Mouse (Mus musculus): ENCODE results near the gene Hoxd12. TPM values are rescaled to one million over a fixed set of nuclear protein-coding genes. Genes with fewer than 3 reads are reported as not detected.
A peak's percentile ranks its signal among the peaks of the same experiment; 100 is the strongest.

The Hoxd12 gene
- polyA plus RNA-seq, 1 experiment from 2014 or later = 0.49 TPM

DNA sequence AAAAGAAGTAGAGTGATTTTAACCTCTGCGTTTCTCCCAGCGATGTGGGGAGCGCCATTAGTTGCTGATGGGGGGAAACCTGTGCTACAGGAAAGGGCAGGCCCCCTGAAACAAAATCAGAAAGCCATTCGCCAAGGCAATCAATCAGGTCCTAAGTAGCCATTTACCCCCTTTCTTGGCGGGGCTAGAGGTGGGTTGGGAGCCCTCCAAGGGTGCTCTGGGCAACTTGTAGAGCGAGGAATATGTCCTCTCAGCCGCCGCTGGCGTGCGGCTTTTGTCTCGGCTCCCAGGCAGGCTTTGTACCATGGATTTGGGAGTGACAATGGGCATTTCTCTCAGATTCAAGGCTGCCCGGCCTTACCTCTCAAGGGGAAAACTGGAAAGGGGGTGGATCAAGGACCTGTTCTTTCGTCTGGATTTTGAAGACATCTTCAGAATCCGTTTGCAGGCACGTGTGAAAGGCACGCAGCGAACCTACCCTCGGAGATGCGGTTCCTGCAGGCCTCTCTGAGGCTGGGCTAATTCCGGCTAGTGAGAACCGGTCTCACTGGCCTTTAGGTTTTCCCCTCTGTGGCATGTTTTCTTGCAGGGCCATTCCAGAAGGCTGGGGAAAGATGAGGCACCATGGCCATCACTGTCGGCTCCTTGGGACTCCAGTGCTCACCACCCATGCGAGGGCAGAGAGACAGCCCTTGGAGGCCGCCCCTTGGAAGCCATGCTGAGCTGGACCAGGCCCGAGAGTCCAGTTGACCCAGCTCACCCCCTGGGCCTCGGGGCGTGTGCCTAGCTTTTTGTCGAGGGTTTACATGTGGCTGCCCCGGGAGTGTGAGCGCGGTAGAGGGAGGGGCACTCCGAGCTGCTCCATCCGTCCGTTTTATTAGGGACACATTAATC, 21.9 kb downstream of the Hoxd12 start:
- Histone ChIP-seq H3K9ac (ENCODE audit: low read depth, low read length) (no peak overlapping the region), H3K4me3 (ENCODE audit: low read depth, low read length) (no peak overlapping the region), H3K4me1 (replicated peaks; ENCODE audit: control insufficient read depth, insufficient read depth, low read length) (no peaks in the 10 kb centered on the region), H3K27ac (ENCODE audit: low read depth, low read length) (no peak overlapping the region), H3K4me2 (no peak overlapping the region), H3K36me3 (ENCODE audit: control insufficient read depth, insufficient read depth, low read length) (no peaks in the 10 kb centered on the region), H3K9me3 (ENCODE audit: control insufficient read depth, low read length) (no peaks in the 10 kb centered on the region), H3K27me3 (replicated peaks; ENCODE audit: control insufficient read depth, insufficient read depth, low read length) (peaks cover 100% of the 10 kb centered on the region)
- ATAC-seq (replicated peaks; ENCODE audit: low FRiP score) (no peak), DNase-seq (ENCODE audit: low spot score) (peak; percentile 40)
- 4% methylated on average over 34 of the region's 34 CpGs for WGBS

DNA sequence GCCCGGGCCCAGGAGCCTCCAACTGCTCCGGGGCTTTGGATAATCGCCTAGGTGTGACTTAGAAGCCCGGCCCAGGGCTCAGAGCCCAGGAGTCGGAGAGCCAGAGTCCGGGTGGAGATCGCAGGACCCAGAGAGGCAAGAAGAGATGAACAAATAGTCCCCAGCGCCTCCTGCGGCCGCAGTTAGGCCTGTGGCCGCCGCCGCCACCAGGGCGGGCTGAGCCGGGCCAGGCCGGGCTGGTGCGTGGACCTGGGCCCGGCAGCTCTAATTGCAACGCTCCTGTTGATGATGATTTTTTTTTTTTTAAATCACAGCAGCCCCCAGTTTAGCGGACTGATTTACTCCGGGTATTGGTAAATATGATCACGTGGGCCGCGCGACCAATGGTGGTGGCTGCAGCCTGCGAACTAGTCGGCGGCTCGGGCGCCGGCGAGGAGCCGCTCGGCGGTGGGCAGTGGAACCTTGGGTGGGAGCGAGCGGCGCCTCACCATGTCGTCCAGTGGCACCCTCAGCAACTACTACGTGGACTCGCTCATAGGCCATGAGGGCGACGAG, 22.8 kb downstream of the Hoxd12 start, which contains the start of gene Hoxd9:
Gene Hoxd9, plus strand, starts transcription at position 161 of the 555 bp plus-strand sequence.
- ATAC-seq (replicated peaks; ENCODE audit: low FRiP score) = no peak

DNA sequence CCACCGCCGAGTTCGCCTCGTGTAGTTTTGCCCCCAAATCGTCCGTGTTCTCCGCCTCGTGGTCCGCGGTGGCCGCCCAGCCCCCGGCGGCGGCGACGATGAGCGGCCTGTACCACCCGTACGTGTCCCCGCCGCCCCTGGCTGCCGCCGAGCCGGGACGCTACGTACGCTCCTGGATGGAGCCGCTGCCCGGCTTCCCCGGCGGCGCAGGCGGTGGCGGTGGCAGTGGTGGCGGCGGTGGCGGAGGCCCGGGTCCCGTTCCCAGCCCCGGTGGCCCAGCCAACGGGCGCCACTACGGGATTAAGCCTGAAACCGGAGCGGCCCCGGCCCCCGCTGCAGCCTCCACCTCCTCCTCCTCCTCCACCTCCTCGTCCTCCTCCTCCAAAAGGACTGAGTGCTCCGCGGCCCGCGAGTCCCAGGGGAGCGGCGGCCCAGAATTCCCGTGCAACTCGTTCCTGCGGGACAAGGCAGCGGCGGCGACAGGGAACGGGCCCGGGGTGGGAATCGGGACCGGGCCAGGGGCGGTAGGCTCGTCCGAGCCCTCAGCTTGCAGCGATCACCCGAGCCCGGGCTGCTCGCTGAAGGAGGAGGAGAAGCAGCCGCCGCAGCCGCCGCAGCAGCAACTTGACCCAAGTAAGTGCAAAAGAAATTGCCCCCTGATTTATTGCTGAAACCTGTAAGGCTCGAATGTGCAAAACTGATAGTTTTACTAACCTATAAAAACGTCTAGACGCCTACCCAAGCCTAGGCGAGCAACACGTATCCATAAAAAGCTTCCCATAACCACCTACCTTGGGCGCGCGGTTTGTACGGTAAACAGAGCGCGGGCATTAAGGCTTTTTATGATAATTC, 23.6 kb downstream of the Hoxd12 start:
- no peaks in the 10 kb centered on the region for H3K4me1 ChIP-seq (replicated peaks; ENCODE audit: control insufficient read depth, insufficient read depth, low read length)

More for the DNA sequence above, 22.8 kb downstream of the Hoxd12 start, which contains the start of gene Hoxd9:
- no peaks in the 10 kb centered on the region for H3K4me1 ChIP-seq (replicated peaks; ENCODE audit: control insufficient read depth, insufficient read depth, low read length)
- peaks cover 99% of the 10 kb centered on the region for H3K27me3 ChIP-seq (replicated peaks; ENCODE audit: control insufficient read depth, insufficient read depth, low read length)
- no peak within 1 kb of the TSS for H3K9ac ChIP-seq (ENCODE audit: low read depth, low read length)
- H3K36me3 ChIP-seq (ENCODE audit: control insufficient read depth, insufficient read depth, low read length) = no peaks in the 10 kb centered on the region
- H3K4me2 ChIP-seq = peak within 1 kb of the TSS; percentile 50
- H3K27ac ChIP-seq (ENCODE audit: low read depth, low read length) = no peak within 1 kb of the TSS
- under 1% methylated on average over 43 of the region's 43 CpGs for WGBS
- H3K4me3 ChIP-seq (ENCODE audit: low read depth, low read length) = peak within 1 kb of the TSS; percentile 36
- DNase-seq (ENCODE audit: low spot score) = peak; percentile 62
- H3K9me3 ChIP-seq (ENCODE audit: control insufficient read depth, low read length) = no peaks in the 10 kb centered on the region

DNA sequence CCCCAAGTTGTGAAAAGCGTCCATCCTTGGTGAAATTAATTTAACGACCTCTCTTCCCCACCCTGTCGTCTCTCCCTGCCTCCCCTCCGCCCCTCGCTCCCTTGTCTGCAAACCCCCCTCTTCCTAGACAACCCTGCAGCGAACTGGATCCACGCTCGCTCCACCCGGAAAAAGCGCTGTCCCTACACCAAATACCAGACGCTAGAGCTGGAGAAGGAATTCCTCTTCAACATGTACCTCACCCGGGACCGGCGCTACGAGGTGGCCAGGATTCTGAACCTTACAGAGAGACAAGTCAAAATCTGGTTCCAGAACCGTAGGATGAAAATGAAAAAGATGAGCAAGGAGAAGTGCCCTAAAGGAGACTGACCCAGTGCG, 24.2 kb downstream of the Hoxd12 start:
- WGBS = 3% methylated on average over 17 of the region's 17 CpGs
- DNase-seq (ENCODE audit: low spot score) (peak; percentile 36), ATAC-seq (replicated peaks; ENCODE audit: low FRiP score) (no peak)
- H3K4me1 ChIP-seq (replicated peaks; ENCODE audit: control insufficient read depth, insufficient read depth, low read length) = no peaks in the 10 kb centered on the region
- no peak overlapping the region for H3K4me3 ChIP-seq (ENCODE audit: low read depth, low read length)
- H3K9me3 ChIP-seq (ENCODE audit: control insufficient read depth, low read length) = no peaks in the 10 kb centered on the region
- H3K36me3 ChIP-seq (ENCODE audit: control insufficient read depth, insufficient read depth, low read length) = no peaks in the 10 kb centered on the region
- H3K9ac ChIP-seq (ENCODE audit: low read depth, low read length) = no peak overlapping the region
- no peak overlapping the region for H3K27ac ChIP-seq (ENCODE audit: low read depth, low read length)
- H3K4me2 ChIP-seq = no peak overlapping the region
- peaks cover 99% of the 10 kb centered on the region for H3K27me3 ChIP-seq (replicated peaks; ENCODE audit: control insufficient read depth, insufficient read depth, low read length)

More for the DNA sequence above, 23.6 kb downstream of the Hoxd12 start:
- no peaks in the 10 kb centered on the region for H3K9me3 ChIP-seq (ENCODE audit: control insufficient read depth, low read length)
- no peak overlapping the region for H3K9ac ChIP-seq (ENCODE audit: low read depth, low read length)
- H3K36me3 ChIP-seq (ENCODE audit: control insufficient read depth, insufficient read depth, low read length) = no peaks in the 10 kb centered on the region
- ATAC-seq (replicated peaks; ENCODE audit: low FRiP score) (no peak), DNase-seq (ENCODE audit: low spot score) (peak; percentile 56)
- H3K27me3 ChIP-seq (replicated peaks; ENCODE audit: control insufficient read depth, insufficient read depth, low read length) = peaks cover 99% of the 10 kb centered on the region
- H3K4me2 ChIP-seq = peak overlapping the region; percentile 50
- under 1% methylated on average over 84 of the region's 86 CpGs for WGBS
- peak overlapping the region; percentile 36 for H3K4me3 ChIP-seq (ENCODE audit: low read depth, low read length)
- H3K27ac ChIP-seq (ENCODE audit: low read depth, low read length) = no peak overlapping the region

DNA sequence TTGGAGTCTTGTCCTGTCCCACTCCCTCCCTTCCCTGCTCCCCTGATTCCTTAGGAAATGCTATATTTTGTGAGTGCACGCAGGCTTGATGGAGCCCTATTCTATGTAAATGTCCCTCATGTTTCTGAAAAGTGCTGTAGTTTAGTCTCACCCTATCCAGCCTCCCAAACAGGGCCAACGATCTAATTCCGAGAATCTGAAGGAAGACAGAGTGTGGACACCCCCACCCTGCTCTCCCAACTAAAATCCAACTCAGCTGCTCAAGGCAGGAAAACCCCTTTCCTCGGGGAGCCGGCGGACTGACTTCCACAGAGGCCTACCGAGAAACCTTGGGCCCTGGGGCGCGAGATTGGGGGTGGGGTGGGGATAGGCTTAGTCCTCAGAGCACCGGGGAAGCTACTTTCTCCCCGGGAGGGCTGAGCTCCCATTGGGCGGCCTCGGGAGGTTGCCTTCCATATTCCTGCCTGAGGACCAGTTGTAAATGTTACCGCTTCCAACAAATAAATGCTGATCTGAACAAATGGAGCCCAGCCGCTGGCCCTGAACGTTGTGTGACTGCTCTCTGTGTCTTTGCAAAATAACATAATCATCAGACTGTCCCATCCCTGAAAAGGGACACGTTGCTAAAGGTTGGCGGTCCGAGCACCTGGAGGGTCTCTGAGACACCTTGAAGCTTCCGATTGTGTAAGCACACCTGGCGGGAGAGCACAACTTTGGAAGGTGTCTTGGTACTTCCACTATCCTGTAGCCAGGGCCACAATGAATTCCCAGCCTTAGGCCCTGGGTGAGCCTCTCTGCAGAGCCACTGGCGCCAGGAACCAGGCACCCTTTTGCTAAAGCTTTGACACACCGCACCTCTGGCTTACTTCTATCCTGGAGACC, 25.1 kb downstream of the Hoxd12 start:
- H3K27ac ChIP-seq (ENCODE audit: low read depth, low read length) = no peak overlapping the region
- DNase-seq (ENCODE audit: low spot score) (peak; percentile 39), ATAC-seq (replicated peaks; ENCODE audit: low FRiP score) (no peak)
- no peak overlapping the region for H3K9ac ChIP-seq (ENCODE audit: low read depth, low read length)
- no peak overlapping the region for H3K4me2 ChIP-seq
- H3K9me3 ChIP-seq (ENCODE audit: control insufficient read depth, low read length) = no peaks in the 10 kb centered on the region
- H3K27me3 ChIP-seq (replicated peaks; ENCODE audit: control insufficient read depth, insufficient read depth, low read length) = peaks cover 99% of the 10 kb centered on the region
- WGBS = 11% methylated on average over 23 of the region's 23 CpGs
- H3K4me3 ChIP-seq (ENCODE audit: low read depth, low read length) = no peak overlapping the region
- peaks cover 2% of the 10 kb centered on the region; the same call in 1 of the 2 replicates for H3K4me1 ChIP-seq (replicated peaks; ENCODE audit: control insufficient read depth, insufficient read depth, low read length)
- H3K36me3 ChIP-seq (ENCODE audit: control insufficient read depth, insufficient read depth, low read length) = no peaks in the 10 kb centered on the region

DNA sequence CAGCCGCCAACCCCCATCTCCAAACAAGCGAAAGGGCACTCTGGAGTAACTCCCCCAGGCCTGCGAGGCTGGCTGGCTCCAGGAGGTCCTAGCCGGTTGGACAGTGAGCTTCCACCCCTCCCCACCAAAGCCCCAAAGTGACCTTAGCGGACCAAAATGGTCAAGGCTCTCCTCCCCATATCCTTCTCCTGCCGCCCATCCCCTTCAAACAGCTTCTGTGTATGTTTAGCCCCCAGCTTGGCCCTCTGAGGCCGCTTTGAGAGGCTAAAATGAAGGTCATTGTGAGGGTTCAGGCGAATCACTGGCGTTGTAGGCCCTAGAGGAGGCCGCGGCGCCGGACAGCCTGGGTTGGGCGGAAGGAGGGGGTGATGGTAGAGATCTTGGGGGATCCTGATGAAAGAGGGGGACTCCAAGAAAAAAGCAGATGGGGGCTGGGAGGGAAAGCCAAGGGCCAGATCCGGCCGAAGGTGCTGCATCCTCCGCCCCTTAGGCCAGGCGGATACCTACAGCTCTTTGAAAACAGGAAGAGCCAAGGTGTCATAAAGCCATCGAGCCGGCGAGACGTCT, 25.8 kb downstream of the Hoxd12 start:
- no peak overlapping the region for H3K4me3 ChIP-seq (ENCODE audit: low read depth, low read length)
- peaks cover 8% of the 10 kb centered on the region; the same call in 1 of the 2 replicates for H3K4me1 ChIP-seq (replicated peaks; ENCODE audit: control insufficient read depth, insufficient read depth, low read length)
- no peak overlapping the region for H3K4me2 ChIP-seq
- peak; percentile 33 for DNase-seq (ENCODE audit: low spot score)
- H3K27ac ChIP-seq (ENCODE audit: low read depth, low read length) = no peak overlapping the region
- no peaks in the 10 kb centered on the region for H3K36me3 ChIP-seq (ENCODE audit: control insufficient read depth, insufficient read depth, low read length)
- no peaks in the 10 kb centered on the region for H3K9me3 ChIP-seq (ENCODE audit: control insufficient read depth, low read length)
- ATAC-seq (replicated peaks; ENCODE audit: low FRiP score) = no peak
- no peak overlapping the region for H3K9ac ChIP-seq (ENCODE audit: low read depth, low read length)
- peaks cover 99% of the 10 kb centered on the region for H3K27me3 ChIP-seq (replicated peaks; ENCODE audit: control insufficient read depth, insufficient read depth, low read length)
- WGBS = 11% methylated on average over 22 of the region's 22 CpGs

DNA sequence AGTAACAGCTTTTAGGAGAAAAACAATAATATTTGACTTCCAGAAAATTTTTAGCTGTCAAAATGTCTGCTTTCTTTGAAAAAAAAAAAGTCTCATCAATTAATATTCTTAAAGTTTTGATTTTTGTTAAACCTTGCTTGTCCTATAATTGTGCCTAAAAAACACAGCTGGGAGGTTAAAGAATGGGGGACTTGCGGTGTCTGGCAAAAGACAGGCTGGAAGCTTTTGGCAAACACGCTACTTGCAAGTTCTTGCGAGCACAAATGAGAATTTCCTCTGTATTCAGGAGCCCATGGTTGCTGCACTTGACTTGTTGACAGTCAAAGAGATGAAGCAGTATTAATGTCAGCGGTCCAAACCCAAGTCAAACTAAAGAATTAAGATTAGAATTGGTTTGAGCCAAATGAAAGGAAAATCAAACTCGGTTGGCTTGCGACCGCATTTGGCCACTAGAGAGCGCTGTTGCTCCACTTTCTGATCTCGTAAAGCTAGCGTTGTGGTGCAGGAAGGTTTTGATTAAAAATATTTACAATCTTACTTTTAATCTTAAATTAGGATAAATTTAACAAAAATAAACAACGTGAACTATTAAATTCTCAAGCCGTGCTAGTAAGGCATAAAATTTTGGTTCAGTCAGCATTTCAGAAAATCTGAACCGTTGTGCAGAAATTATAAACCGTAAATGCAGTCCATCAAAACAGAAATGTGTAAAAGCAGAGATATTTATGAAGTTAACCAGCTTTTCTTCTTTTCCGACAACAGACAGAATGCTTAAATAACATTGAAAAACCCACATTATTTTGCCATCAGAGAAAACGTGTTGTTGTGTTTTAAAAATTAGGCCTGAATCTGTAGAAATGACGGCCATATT, 27.4 kb downstream of the Hoxd12 start:
- DNase-seq (ENCODE audit: low spot score) = peak; percentile 64
- Histone ChIP-seq H3K9me3 (ENCODE audit: control insufficient read depth, low read length) (no peaks in the 10 kb centered on the region), H3K27ac (ENCODE audit: low read depth, low read length) (no peak overlapping the region), H3K9ac (ENCODE audit: low read depth, low read length) (no peak overlapping the region), H3K4me1 (replicated peaks; ENCODE audit: control insufficient read depth, insufficient read depth, low read length) (peaks cover 10% of the 10 kb centered on the region; the same call in 1 of the 2 replicates), H3K4me3 (ENCODE audit: low read depth, low read length) (no peak overlapping the region), H3K4me2 (no peak overlapping the region), H3K36me3 (ENCODE audit: control insufficient read depth, insufficient read depth, low read length) (no peaks in the 10 kb centered on the region), H3K27me3 (replicated peaks; ENCODE audit: control insufficient read depth, insufficient read depth, low read length) (peaks cover 98% of the 10 kb centered on the region)
- ATAC-seq (replicated peaks; ENCODE audit: low FRiP score) = no peak
- 16% methylated on average over 17 of the region's 17 CpGs for WGBS

Data from liver, embryonic 11.5 days (tissue).